Mouse (Mus musculus) cerebellum, adult 8-10 months (tissue): Measurements from ENCODE around the gene Pisd.

Experiments
- DNase-seq: peaks from one replicate; pipeline ENCODE4 v3.0.0; 2022

Pisd gene

DNA sequence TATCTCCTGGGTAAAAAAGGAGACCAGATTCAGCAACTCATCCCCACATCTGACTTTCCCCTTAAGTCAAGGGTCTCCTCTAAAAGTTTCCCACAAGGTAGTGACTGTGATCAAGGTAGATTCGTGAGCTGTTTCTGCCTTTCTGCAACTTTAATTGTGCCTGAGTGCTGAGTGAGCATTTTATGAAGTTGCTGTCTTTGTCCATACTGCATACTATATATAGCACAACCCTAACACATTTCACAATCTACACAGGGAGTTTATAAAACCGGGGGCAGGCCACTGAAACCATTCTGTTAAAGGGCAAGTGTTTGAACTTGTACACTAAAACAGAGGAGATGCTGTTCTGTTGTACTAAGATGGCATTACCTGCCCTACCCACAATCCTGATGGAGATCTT, 92.0 kb downstream of the Pisd start:
- no peak for DNase-seq
